Mouse (Mus musculus): ENCODE measurements around the gene Otud7b. TPM values are rescaled to one million over a fixed set of nuclear protein-coding genes. Genes with fewer than 3 reads are reported as not detected.

Gene Otud7b
- polyA plus RNA-seq, 1 experiment from 2014 or later = 12.1 TPM

DNA sequence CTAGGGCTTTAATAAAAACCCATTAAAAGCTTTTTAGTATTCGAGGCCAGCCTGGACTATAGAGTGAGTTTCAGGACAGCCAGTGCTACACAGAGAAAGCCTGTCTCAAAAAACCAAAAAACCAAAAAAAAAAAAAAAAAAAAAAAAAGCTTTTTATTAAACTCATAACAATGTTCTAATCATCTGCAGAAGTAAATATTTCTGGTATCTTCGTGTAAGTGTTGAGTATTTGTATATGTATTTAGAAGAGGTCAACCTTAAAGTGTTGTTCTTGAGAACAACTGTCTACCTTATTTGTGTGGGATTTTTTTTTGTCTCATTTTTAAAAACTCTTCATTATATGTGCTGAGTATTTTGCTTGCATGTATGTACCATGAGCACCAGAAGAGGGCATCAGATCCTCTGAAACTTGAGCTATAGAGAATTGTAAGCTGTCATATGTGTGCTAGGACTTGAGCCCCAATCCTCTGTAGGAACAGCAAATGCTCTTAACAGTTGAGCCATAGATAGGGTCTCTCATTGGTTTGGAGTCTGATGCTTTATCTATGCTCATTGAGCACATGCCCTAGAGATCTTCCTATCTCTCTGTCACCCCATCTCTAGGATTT is 14.3 kb upstream of the Otud7b start:
- no peak overlapping the region for H3K9ac ChIP-seq (replicated peaks; ENCODE audit: low read length)
- no peak overlapping the region for H3K27ac ChIP-seq (replicated peaks; ENCODE audit: low read depth, low read length)
- no peak for ATAC-seq (replicated peaks; ENCODE audit: insufficient number of reproducible peaks, low FRiP score, low TSS enrichment, low read depth)
- H3K9me3 ChIP-seq (replicated peaks; ENCODE audit: control insufficient read depth, low read length) = no peaks in the 10 kb centered on the region
- WGBS = 62% methylated on average over 2 of the region's 2 CpGs
- no peaks in the 10 kb centered on the region for H3K27me3 ChIP-seq (ENCODE audit: control insufficient read depth, insufficient read depth, low read length)
- H3K4me3 ChIP-seq (ENCODE audit: low read depth, low read length) = no peak overlapping the region
- no peaks in the 10 kb centered on the region for H3K4me1 ChIP-seq (ENCODE audit: control insufficient read depth, insufficient read depth, low read length)
- H3K36me3 ChIP-seq (replicated peaks; ENCODE audit: control insufficient read depth, insufficient read depth, low read depth, low read length) = no peaks in the 10 kb centered on the region
- no peak overlapping the region for H3K4me2 ChIP-seq (ENCODE audit: low read depth, low read length)
- peak; percentile 22 for DNase-seq (ENCODE audit: low spot score)

- H3K27ac ChIP-seq (replicated peaks; ENCODE audit: low read depth, low read length) = no peak overlapping the region
- 71% methylated on average over 2 of the region's 2 CpGs for WGBS
- ATAC-seq (replicated peaks; ENCODE audit: insufficient number of reproducible peaks, low FRiP score, low TSS enrichment, low read depth) = no peak
Measured at GRCm38 (mm10) chr3:96091146-96091545, 13.2 kb upstream of the Otud7b start.

GRCm38 (mm10) chr3:96091966-96092365 is 12.4 kb upstream of the Otud7b start:
- H3K4me3 ChIP-seq (ENCODE audit: low read depth, low read length) = no peak overlapping the region
- ATAC-seq (replicated peaks; ENCODE audit: insufficient number of reproducible peaks, low FRiP score, low TSS enrichment, low read depth) = no peak

More at GRCm38 (mm10) chr3:96091146-96091545, 13.2 kb upstream of the Otud7b start:
- no peaks in the 10 kb centered on the region for H3K9me3 ChIP-seq (replicated peaks; ENCODE audit: control insufficient read depth, low read length)
- H3K9ac ChIP-seq (replicated peaks; ENCODE audit: low read length) = no peak overlapping the region
- no peaks in the 10 kb centered on the region for H3K4me1 ChIP-seq (ENCODE audit: control insufficient read depth, insufficient read depth, low read length)
- no peaks in the 10 kb centered on the region for H3K27me3 ChIP-seq (ENCODE audit: control insufficient read depth, insufficient read depth, low read length)
- no peak overlapping the region for H3K4me3 ChIP-seq (ENCODE audit: low read depth, low read length)
- no peak for DNase-seq (ENCODE audit: low spot score)
- no peaks in the 10 kb centered on the region for H3K36me3 ChIP-seq (replicated peaks; ENCODE audit: control insufficient read depth, insufficient read depth, low read depth, low read length)
- H3K4me2 ChIP-seq (ENCODE audit: low read depth, low read length) = no peak overlapping the region

GRCm38 (mm10) chr3:96093509-96093908 is 10.8 kb upstream of the Otud7b start:
- Histone ChIP-seq H3K4me2 (ENCODE audit: low read depth, low read length) (no peak overlapping the region), H3K27ac (replicated peaks; ENCODE audit: low read depth, low read length) (no peak overlapping the region), H3K4me1 (ENCODE audit: control insufficient read depth, insufficient read depth, low read length) (no peaks in the 10 kb centered on the region), H3K36me3 (replicated peaks; ENCODE audit: control insufficient read depth, insufficient read depth, low read depth, low read length) (no peaks in the 10 kb centered on the region), H3K9me3 (replicated peaks; ENCODE audit: control insufficient read depth, low read length) (no peaks in the 10 kb centered on the region), H3K4me3 (ENCODE audit: low read depth, low read length) (no peak overlapping the region), H3K27me3 (ENCODE audit: control insufficient read depth, insufficient read depth, low read length) (no peaks in the 10 kb centered on the region), H3K9ac (replicated peaks; ENCODE audit: low read length) (no peak overlapping the region)
- no peak for DNase-seq (ENCODE audit: low spot score)
- WGBS = 67% methylated on average over 13 of the region's 13 CpGs
- no peak for ATAC-seq (replicated peaks; ENCODE audit: insufficient number of reproducible peaks, low FRiP score, low TSS enrichment, low read depth)

More at GRCm38 (mm10) chr3:96091966-96092365, 12.4 kb upstream of the Otud7b start:
- H3K27ac ChIP-seq (replicated peaks; ENCODE audit: low read depth, low read length) = no peak overlapping the region
- H3K9me3 ChIP-seq (replicated peaks; ENCODE audit: control insufficient read depth, low read length) = no peaks in the 10 kb centered on the region
- no peaks in the 10 kb centered on the region for H3K36me3 ChIP-seq (replicated peaks; ENCODE audit: control insufficient read depth, insufficient read depth, low read depth, low read length)
- H3K9ac ChIP-seq (replicated peaks; ENCODE audit: low read length) = no peak overlapping the region
- H3K4me1 ChIP-seq (ENCODE audit: control insufficient read depth, insufficient read depth, low read length) = no peaks in the 10 kb centered on the region
- no peak overlapping the region for H3K4me2 ChIP-seq (ENCODE audit: low read depth, low read length)
- H3K27me3 ChIP-seq (ENCODE audit: control insufficient read depth, insufficient read depth, low read length) = no peaks in the 10 kb centered on the region
- 71% methylated on average over 6 of the region's 6 CpGs for WGBS
- DNase-seq (ENCODE audit: low spot score) = no peak

DNA sequence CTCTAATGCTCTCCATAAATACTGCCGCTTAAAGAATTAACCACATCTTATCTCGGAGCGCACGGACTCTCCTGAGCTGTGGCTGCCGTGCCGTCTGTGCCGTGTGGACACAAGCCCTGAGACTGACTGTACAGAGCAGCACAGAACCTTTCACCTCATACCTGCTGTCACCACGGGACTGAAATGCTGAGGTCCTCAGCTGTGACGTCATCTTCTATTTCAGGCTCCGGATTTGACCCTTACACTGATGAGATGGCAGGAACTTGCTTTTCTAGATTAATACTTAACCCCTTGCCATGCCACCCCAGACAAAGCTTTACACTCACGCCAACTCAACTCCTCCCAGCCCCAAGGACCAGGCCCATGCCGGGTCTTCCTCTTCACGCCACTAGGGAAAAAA is 10.1 kb upstream of the Otud7b start:
- WGBS = 80% methylated on average over 13 of the region's 13 CpGs

DNA sequence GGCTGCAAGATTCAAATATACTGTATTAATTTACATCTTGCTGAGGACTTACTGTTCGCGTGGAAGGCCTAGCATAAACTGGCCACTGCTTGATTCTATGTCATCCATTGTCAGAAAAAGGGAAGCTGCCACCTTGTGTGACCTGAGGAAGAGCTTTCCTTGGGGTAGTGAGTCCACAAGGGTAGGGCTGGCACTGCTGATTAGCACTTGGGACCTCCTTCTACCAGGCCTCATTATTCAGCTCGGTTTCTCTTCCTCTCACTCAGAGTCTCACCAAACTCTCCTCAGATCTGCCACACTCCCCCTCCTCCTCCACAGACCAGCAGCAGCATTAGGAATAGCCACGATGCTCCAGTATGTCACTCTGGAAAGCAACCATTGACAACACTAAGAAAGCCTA is 6.2 kb upstream of the Otud7b start:
- H3K4me2 ChIP-seq (ENCODE audit: low read depth, low read length) = no peak overlapping the region
- H3K36me3 ChIP-seq (replicated peaks; ENCODE audit: control insufficient read depth, insufficient read depth, low read depth, low read length) = no peaks in the 10 kb centered on the region
- H3K9ac ChIP-seq (replicated peaks; ENCODE audit: low read length) = no peak overlapping the region
- H3K9me3 ChIP-seq (replicated peaks; ENCODE audit: control insufficient read depth, low read length) = no peaks in the 10 kb centered on the region
- H3K27ac ChIP-seq (replicated peaks; ENCODE audit: low read depth, low read length) = no peak overlapping the region
- no peaks in the 10 kb centered on the region for H3K27me3 ChIP-seq (ENCODE audit: control insufficient read depth, insufficient read depth, low read length)
- no peak for ATAC-seq (replicated peaks; ENCODE audit: insufficient number of reproducible peaks, low FRiP score, low TSS enrichment, low read depth)
- no peak overlapping the region for H3K4me3 ChIP-seq (ENCODE audit: low read depth, low read length)
- H3K4me1 ChIP-seq (ENCODE audit: control insufficient read depth, insufficient read depth, low read length) = no peaks in the 10 kb centered on the region
- DNase-seq (ENCODE audit: low spot score) = no peak
- 69% methylated on average over 4 of the region's 4 CpGs for WGBS

More for the DNA sequence above, 10.1 kb upstream of the Otud7b start:
- no peaks in the 10 kb centered on the region for H3K4me1 ChIP-seq (ENCODE audit: control insufficient read depth, insufficient read depth, low read length)
- H3K9me3 ChIP-seq (replicated peaks; ENCODE audit: control insufficient read depth, low read length) = no peaks in the 10 kb centered on the region
- DNase-seq (ENCODE audit: low spot score) = no peak
- no peaks in the 10 kb centered on the region for H3K36me3 ChIP-seq (replicated peaks; ENCODE audit: control insufficient read depth, insufficient read depth, low read depth, low read length)
- no peak overlapping the region for H3K9ac ChIP-seq (replicated peaks; ENCODE audit: low read length)
- no peak overlapping the region for H3K4me3 ChIP-seq (ENCODE audit: low read depth, low read length)
- no peaks in the 10 kb centered on the region for H3K27me3 ChIP-seq (ENCODE audit: control insufficient read depth, insufficient read depth, low read length)
- no peak for ATAC-seq (replicated peaks; ENCODE audit: insufficient number of reproducible peaks, low FRiP score, low TSS enrichment, low read depth)
- H3K27ac ChIP-seq (replicated peaks; ENCODE audit: low read depth, low read length) = no peak overlapping the region
- no peak overlapping the region for H3K4me2 ChIP-seq (ENCODE audit: low read depth, low read length)

DNA sequence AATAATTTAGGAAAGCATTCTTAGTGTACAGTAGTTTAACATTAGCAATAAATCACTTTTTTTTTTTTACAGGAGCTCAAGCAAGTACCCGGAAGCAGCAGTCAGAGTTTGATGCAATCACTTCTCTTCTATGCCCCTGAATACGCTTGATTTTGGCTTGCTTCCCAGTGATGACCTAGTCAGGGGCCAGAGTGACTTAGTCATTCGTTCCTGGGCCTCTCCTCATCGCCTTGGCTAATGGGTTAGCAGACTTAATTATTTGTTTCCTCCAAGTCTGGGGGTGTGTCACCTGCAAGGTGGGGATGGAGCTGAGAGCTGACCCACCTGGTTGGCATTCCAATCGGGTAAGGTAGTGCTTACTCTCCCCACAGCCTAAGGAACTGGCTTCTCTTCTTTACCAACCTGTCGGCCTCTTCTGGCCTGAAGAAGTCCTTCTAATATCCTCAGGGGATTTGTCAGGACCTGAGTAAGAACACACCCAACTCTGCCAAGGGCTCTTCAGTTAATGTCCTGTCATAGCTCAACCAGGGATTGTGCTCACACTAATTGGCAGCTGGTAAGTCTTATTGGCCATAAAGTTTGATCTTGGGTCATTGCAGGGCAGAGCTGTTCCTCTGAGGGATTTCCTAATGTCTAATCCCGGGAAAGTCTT is 5.6 kb upstream of the Otud7b start:
- 73% methylated on average over 7 of the region's 7 CpGs for WGBS
- Histone ChIP-seq H3K27ac (replicated peaks; ENCODE audit: low read depth, low read length) (no peak overlapping the region), H3K4me3 (ENCODE audit: low read depth, low read length) (no peak overlapping the region), H3K9me3 (replicated peaks; ENCODE audit: control insufficient read depth, low read length) (no peaks in the 10 kb centered on the region), H3K9ac (replicated peaks; ENCODE audit: low read length) (no peak overlapping the region), H3K27me3 (ENCODE audit: control insufficient read depth, insufficient read depth, low read length) (no peaks in the 10 kb centered on the region), H3K4me2 (ENCODE audit: low read depth, low read length) (no peak overlapping the region), H3K4me1 (ENCODE audit: control insufficient read depth, insufficient read depth, low read length) (no peaks in the 10 kb centered on the region), H3K36me3 (replicated peaks; ENCODE audit: control insufficient read depth, insufficient read depth, low read depth, low read length) (no peaks in the 10 kb centered on the region)
- no peak for DNase-seq (ENCODE audit: low spot score)
- no peak for ATAC-seq (replicated peaks; ENCODE audit: insufficient number of reproducible peaks, low FRiP score, low TSS enrichment, low read depth)

DNA sequence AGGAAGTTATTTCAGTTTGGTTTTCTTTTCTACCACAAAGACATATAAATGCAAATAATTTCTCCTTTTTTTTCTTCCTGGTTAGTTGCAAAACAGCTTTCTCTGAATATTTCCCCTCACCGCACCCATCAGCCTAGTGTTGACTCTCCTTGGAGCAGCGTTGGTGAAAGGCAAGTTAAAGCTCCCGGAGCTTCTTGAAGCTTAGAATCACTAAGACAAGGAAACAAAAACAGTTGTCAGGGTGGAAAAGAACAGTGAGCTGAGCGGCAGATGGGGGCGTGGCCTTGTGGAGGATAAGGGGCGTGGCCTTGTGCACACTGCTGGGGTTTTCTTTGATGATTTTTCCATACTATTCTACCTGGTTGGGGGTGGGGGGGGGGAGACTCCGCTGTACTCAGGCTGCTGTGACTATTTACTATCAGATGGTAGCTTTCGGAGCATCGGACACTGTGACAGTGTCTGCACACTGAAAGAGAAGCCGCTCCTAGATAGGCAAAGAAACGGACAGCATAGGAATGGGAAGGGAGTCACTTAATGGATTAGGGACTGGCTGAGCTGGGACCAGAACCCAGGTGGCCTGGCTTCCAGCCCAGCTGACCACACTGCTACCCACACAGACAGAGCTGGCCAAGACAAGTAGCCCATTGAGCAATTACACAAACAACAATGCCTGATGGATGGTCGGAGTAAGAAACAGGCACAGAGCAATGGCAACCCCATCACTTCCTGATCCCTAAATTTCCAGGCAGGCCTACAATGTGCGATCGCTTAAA is 2.0 kb upstream of the Otud7b start:
- no peak overlapping the region for H3K4me3 ChIP-seq (ENCODE audit: low read depth, low read length)
- H3K4me1 ChIP-seq (ENCODE audit: control insufficient read depth, insufficient read depth, low read length) = no peaks in the 10 kb centered on the region
- H3K27ac ChIP-seq (replicated peaks; ENCODE audit: low read depth, low read length) = no peak overlapping the region
- no peaks in the 10 kb centered on the region for H3K9me3 ChIP-seq (replicated peaks; ENCODE audit: control insufficient read depth, low read length)
- H3K36me3 ChIP-seq (replicated peaks; ENCODE audit: control insufficient read depth, insufficient read depth, low read depth, low read length) = no peaks in the 10 kb centered on the region
- H3K4me2 ChIP-seq (ENCODE audit: low read depth, low read length) = peak overlapping the region; percentile 25
- DNase-seq (ENCODE audit: low spot score) (peak; percentile 78), ATAC-seq (replicated peaks; ENCODE audit: insufficient number of reproducible peaks, low FRiP score, low TSS enrichment, low read depth) (0 out of 2 replicates have a peak, but pooled peaks have one; percentile 27)
- H3K9ac ChIP-seq (replicated peaks; ENCODE audit: low read length) = no peak overlapping the region
- WGBS = 17% methylated on average over 14 of the region's 14 CpGs
- no peaks in the 10 kb centered on the region for H3K27me3 ChIP-seq (ENCODE audit: control insufficient read depth, insufficient read depth, low read length)
